Mouse (Mus musculus) cerebellum, adult 18-20 months (tissue): ENCODE measurements at regions not wholly inside any gene's neighbourhood (a gene's known extent, or its start where the extent isn't known, plus 50 kb on each side); places are given as distances from the start of the nearest gene placed in this dataset.

Source experiments
- DNase-seq, 2 experiments: peaks; one replicate each; pipeline ENCODE4 v3.0.0; 2021

- no peak for DNase-seq
Observed at GRCm38 (mm10) chr2:57185151-57185550, 52.3 kb upstream of the Gpd2 start.

- DNase-seq: peak; percentile 8 to 22
Observed at GRCm38 (mm10) chr2:57183108-57183507, 54.3 kb upstream of the Gpd2 start.

- DNase-seq: peak; percentile 97 to 98
Observed at GRCm38 (mm10) chr2:57181692-57182541, 55.5 kb upstream of the Gpd2 start.

GRCm38 (mm10) chr2:57181350-57181691, 56.1 kb upstream of the Gpd2 start:
- no peak for DNase-seq

GRCm38 (mm10) chr2:57178056-57178455, 54.3 kb upstream of the Nr4a2 start:
- no peak for DNase-seq

- no peak for DNase-seq
Observed at GRCm38 (mm10) chr2:57176547-57176946, 52.7 kb upstream of the Nr4a2 start.

- no peak for DNase-seq
Observed at GRCm38 (mm10) chr2:57175219-57175618, 51.4 kb upstream of the Nr4a2 start.
